Mouse (Mus musculus) limb, embryonic 14.5 days (tissue): ENCODE results near the gene Skp2. TPM values are rescaled to one million over a fixed set of nuclear protein-coding genes. Genes with fewer than 3 reads are reported as not detected.

Source experiments
- ATAC-seq: fragments of 200-750 bp; cut with Nextera tagmentation; 2 replicates; pipeline ENCODE4 v1.8.0; 2017; ENCODE audit warnings: low read depth, moderate number of reproducible peaks, moderate TSS enrichment; ENCODE audit not compliant: low FRiP score
- DNase-seq: peaks from one replicate; pipeline ENCODE4 v3.0.0-alpha.2; 2015; ENCODE audit warnings: low spot score
- H3K27ac ChIP-seq: fragments of 300-500 bp; sonication (generic); replicated peaks from 2 replicates; pipeline ENCODE4 v1.5.1; 2014; ENCODE audit warnings: low read depth, mild to moderate bottlenecking, low read length, moderate library complexity, mixed read lengths
- H3K27me3 ChIP-seq: fragments of 300-500 bp; sonication (generic); 2 replicates; pipeline ENCODE4 v1.6.1; 2014; ENCODE audit warnings: low read length, mixed read lengths; ENCODE audit not compliant: control insufficient read depth, insufficient read depth
- H3K36me3 ChIP-seq: fragments of 300-500 bp; sonication (generic); 2 replicates; pipeline ENCODE4 v1.6.1; 2014; ENCODE audit warnings: mild to moderate bottlenecking, low read length, moderate library complexity, mixed read lengths; ENCODE audit not compliant: control insufficient read depth, insufficient read depth
- H3K4me1 ChIP-seq: fragments of 300-500 bp; sonication (generic); 2 replicates; pipeline ENCODE4 v1.6.1; 2014; ENCODE audit warnings: antibody characterized with exemption, low read length, mixed read lengths; ENCODE audit not compliant: control insufficient read depth, insufficient read depth
- H3K4me2 ChIP-seq: fragments of 300-500 bp; sonication (generic); replicated peaks from 2 replicates; pipeline ENCODE4 v1.6.1; 2014; ENCODE audit warnings: low read depth, mild to moderate bottlenecking, low read length, moderate library complexity; ENCODE audit not compliant: severe bottlenecking
- H3K4me3 ChIP-seq: fragments of 300-500 bp; sonication (generic); replicated peaks from 2 replicates; pipeline ENCODE4 v1.5.1; 2014; ENCODE audit warnings: low read length
- H3K9ac ChIP-seq: fragments of 300-500 bp; sonication (generic); 2 replicates; pipeline ENCODE4 v1.6.1; 2014; ENCODE audit warnings: mild to moderate bottlenecking, low read depth, low read length, moderate library complexity; ENCODE audit not compliant: severe bottlenecking
- H3K9me3 ChIP-seq: fragments of 300-500 bp; sonication (generic); 2 replicates; pipeline ENCODE4 v1.6.1; 2016; ENCODE audit warnings: low read length; ENCODE audit not compliant: control insufficient read depth
- POLR2A ChIP-seq: fragments of 200-500 bp; IDR thresholded peaks from 2 replicates; pipeline ENCODE4 v1.8.0; 2012; ENCODE audit warnings: inconsistent platforms, mild to moderate bottlenecking, moderate library complexity, borderline replicate concordance; ENCODE audit not compliant: insufficient read depth, insufficient read length; ENCODE audit errors: extremely low read depth
- WGBS: fragments of 180-500 bp; shearing (Covaris S2); extraction: QIAGEN DNeasy Blood & Tissue Kit; methylation state at CpG from one replicate; pipeline ENCODE4 v1.1.7; 2014; 5-methylcytosine and 5-hydroxymethylcytosine counted together
- polyA plus RNA-seq, 2 experiments: library from polyadenylated mRNA; depleted of rRNA in 1 of 2; stranded (reverse) in 1 of 2; unstranded in 1 of 2; fragments of >200 nt; fragmentation: Nextera tagmentation in 1 of 2; extraction: Ambion mirVana in 1 of 2; gene quantifications; 2 replicates each; pipeline versions ENCODE4 v1.2.1 to v1.2.3; 2012 to 2014

Skp2 gene
- polyA plus RNA-seq, 2 experiments: 45.4 to 80.7 TPM

- 94% methylated on average over 7 of the region's 7 CpGs for WGBS
These were observed 28.0 kb downstream of the Skp2 start for GRCm38 (mm10) chr15:9127051-9127791.

GRCm38 (mm10) chr15:9124856-9125255 lies 30.4 kb downstream of the Skp2 start:
- no peak overlapping the region for H3K4me3 ChIP-seq
- no peaks in the 10 kb centered on the region for H3K4me1 ChIP-seq
- no peaks in the 10 kb centered on the region for H3K9me3 ChIP-seq
- no peaks in the 10 kb centered on the region for H3K27me3 ChIP-seq
- WGBS: 92% methylated on average over 21 of the region's 21 CpGs
- H3K9ac ChIP-seq: no peak overlapping the region
- DNase-seq: no peak
- H3K4me2 ChIP-seq: no peak overlapping the region
- no peak for TF ChIP-seq POLR2A
- H3K36me3 ChIP-seq: peaks cover 88% of the 10 kb centered on the region
- no peak overlapping the region for H3K27ac ChIP-seq
- no peak for ATAC-seq

More at GRCm38 (mm10) chr15:9127051-9127791, 28.0 kb downstream of the Skp2 start:
- no peak for TF ChIP-seq POLR2A
- no peaks in the 10 kb centered on the region for H3K27me3 ChIP-seq
- ATAC-seq (no peak), DNase-seq (no peak)
- H3K4me2 ChIP-seq: no peak overlapping the region
- H3K9me3 ChIP-seq: no peaks in the 10 kb centered on the region
- H3K4me1 ChIP-seq: no peaks in the 10 kb centered on the region
- H3K9ac ChIP-seq: no peak overlapping the region
- H3K4me3 ChIP-seq: no peak overlapping the region
- H3K36me3 ChIP-seq: peaks cover 82% of the 10 kb centered on the region
- H3K27ac ChIP-seq: no peak overlapping the region

GRCm38 (mm10) chr15:9122989-9123388 lies 32.2 kb downstream of the Skp2 start:
- H3K9me3 ChIP-seq: no peaks in the 10 kb centered on the region
- H3K4me3 ChIP-seq: no peak overlapping the region
- no peak overlapping the region for H3K9ac ChIP-seq
- H3K27ac ChIP-seq: no peak overlapping the region
- H3K27me3 ChIP-seq: no peaks in the 10 kb centered on the region
- H3K4me1 ChIP-seq: no peaks in the 10 kb centered on the region
- no peak for TF ChIP-seq POLR2A
- peaks cover 88% of the 10 kb centered on the region for H3K36me3 ChIP-seq
- H3K4me2 ChIP-seq: no peak overlapping the region
- DNase-seq (no peak), ATAC-seq (no peak)
- 87% methylated on average over 4 of the region's 4 CpGs for WGBS

GRCm38 (mm10) chr15:9120081-9120480 lies 35.1 kb downstream of the Skp2 start:
- H3K4me2 ChIP-seq: no peak overlapping the region
- 0 out of 2 replicates have a peak, but pooled peaks have one; percentile 19 for TF ChIP-seq POLR2A
- DNase-seq: peak; percentile 51
- no peaks in the 10 kb centered on the region for H3K27me3 ChIP-seq
- no peak overlapping the region for H3K27ac ChIP-seq
- H3K9ac ChIP-seq: no peak overlapping the region
- H3K4me1 ChIP-seq: no peaks in the 10 kb centered on the region
- no peaks in the 10 kb centered on the region for H3K9me3 ChIP-seq
- peaks cover 92% of the 10 kb centered on the region for H3K36me3 ChIP-seq
- H3K4me3 ChIP-seq: no peak overlapping the region
- 0 out of 2 replicates have a peak, but pooled peaks have one; percentile 14 for ATAC-seq
- WGBS: 87% methylated on average over 2 of the region's 2 CpGs

GRCm38 (mm10) chr15:9118852-9119251 lies 36.4 kb downstream of the Skp2 start:
- H3K9me3 ChIP-seq: no peaks in the 10 kb centered on the region
- H3K4me3 ChIP-seq: no peak overlapping the region
- no peaks in the 10 kb centered on the region for H3K27me3 ChIP-seq
- 91% methylated on average over 4 of the region's 4 CpGs for WGBS
- no peak for DNase-seq
- no peak overlapping the region for H3K9ac ChIP-seq
- no peak overlapping the region for H3K27ac ChIP-seq
- no peak overlapping the region for H3K4me2 ChIP-seq
- no peaks in the 10 kb centered on the region for H3K4me1 ChIP-seq
- ATAC-seq: no peak
- TF ChIP-seq POLR2A: no peak
- H3K36me3 ChIP-seq: peaks cover 92% of the 10 kb centered on the region
